Mouse (Mus musculus) ES-E14 (cell line): ENCODE measurements at regions not wholly inside any gene's neighbourhood (a gene's known extent, or its start where the extent isn't known, plus 50 kb on each side); places are given as distances from the start of the nearest gene placed in this dataset.

ENCODE experiments used
- CHD2 ChIP-seq: IDR thresholded peaks from 2 replicates; pipeline ENCODE4 v1.6.1; 2014; ENCODE audit warnings: mild to moderate bottlenecking, low read depth, low read length, inconsistent platforms
- HCFC1 ChIP-seq: IDR thresholded peaks from 2 replicates; pipeline ENCODE4 v1.6.1; 2012; ENCODE audit warnings: low read length, inconsistent platforms, borderline replicate concordance; ENCODE audit not compliant: insufficient read depth
- MAFK ChIP-seq: IDR thresholded peaks from 2 replicates; pipeline ENCODE4 v1.6.1; 2014; ENCODE audit warnings: mild to moderate bottlenecking, low read depth, low read length, inconsistent platforms; ENCODE audit not compliant: insufficient read depth

GRCm38 (mm10) chr5:64625421-64625820 is 177.8 kb upstream of the Klf3 start:
- TF ChIP-seq HCFC1 (no peak), MAFK (no peak), CHD2 (no peak)
